Mouse (Mus musculus) heart, embryonic 10.5 days (tissue): ENCODE measurements at regions not wholly inside any gene's neighbourhood (a gene's known extent, or its start where the extent isn't known, plus 50 kb on each side); places are given as distances from the start of the nearest gene placed in this dataset.
"Not testable (repeated sequence)": the region's sequence is repeated elsewhere in the genome, so short reads cannot be mapped to it uniquely, and the experiment has no call there.

Experiments
- DNase-seq: peaks from one replicate; pipeline ENCODE4 v3.0.0-alpha.2; 2017; ENCODE audit warnings: low spot score
- H3K27ac ChIP-seq: fragments of 300-500 bp; sonication (generic); 2 replicates; pipeline ENCODE4 v1.5.1; 2016; ENCODE audit warnings: mild to moderate bottlenecking
- H3K27me3 ChIP-seq: fragments of 300-500 bp; sonication (generic); 2 replicates; pipeline ENCODE4 v1.6.1; 2016; ENCODE audit warnings: mild to moderate bottlenecking; ENCODE audit not compliant: poor library complexity, insufficient read depth, severe bottlenecking
- H3K36me3 ChIP-seq: fragments of 300-500 bp; sonication (generic); 2 replicates; pipeline ENCODE4 v1.6.1; 2016; ENCODE audit warnings: mild to moderate bottlenecking, moderate library complexity
- H3K4me1 ChIP-seq: fragments of 300-500 bp; sonication (generic); 2 replicates; pipeline ENCODE4 v1.6.1; 2016; ENCODE audit warnings: mild to moderate bottlenecking
- H3K4me3 ChIP-seq: fragments of 300-500 bp; sonication (generic); 2 replicates; pipeline ENCODE4 v1.5.1; 2016; ENCODE audit warnings: mild to moderate bottlenecking, moderate library complexity
- H3K9me3 ChIP-seq: fragments of 300-500 bp; sonication (generic); 2 replicates; pipeline ENCODE4 v1.6.1; 2016; ENCODE audit warnings: mild to moderate bottlenecking, moderate library complexity
- WGBS: fragments of 180-500 bp; shearing (Covaris S2); methylation state at CpG from one replicate; pipeline ENCODE4 v1.1.7; 2016; 5-methylcytosine and 5-hydroxymethylcytosine counted together

DNA sequence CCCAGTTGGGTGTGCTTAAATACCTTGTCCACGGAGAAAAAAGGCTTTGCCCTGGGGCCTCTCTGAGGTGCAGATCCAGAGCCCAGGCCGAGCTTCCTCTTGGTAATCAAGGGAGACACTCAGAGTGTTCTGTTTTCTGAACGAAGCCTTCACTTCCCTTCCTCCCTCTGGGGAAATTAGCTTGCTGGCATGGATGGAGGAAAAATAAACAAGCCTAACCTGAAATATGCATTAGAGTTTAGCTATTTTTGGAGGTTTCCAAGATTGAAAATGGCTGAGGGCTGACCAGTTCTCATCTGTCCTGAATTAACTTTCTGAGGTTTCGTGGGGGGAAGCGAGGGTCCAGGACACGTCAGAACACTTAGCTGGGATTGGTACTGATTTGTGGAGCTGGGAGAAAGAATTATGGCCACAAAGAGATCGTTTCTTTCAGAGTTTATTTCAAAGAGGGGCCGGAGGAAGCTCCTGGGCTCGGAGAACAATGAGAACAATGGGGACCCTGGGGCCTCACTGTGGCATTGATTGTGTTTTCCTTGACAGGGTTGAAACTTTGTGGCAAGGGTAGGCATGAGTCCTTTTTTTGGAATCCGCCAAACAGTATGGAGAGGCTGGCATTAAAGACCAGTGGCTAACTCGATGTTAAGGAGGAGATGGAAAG, 262.4 kb downstream of the 1810013L24Rik start:
- Histone ChIP-seq H3K4me3 (no peak overlapping the region), H3K9me3 (no peaks in the 10 kb centered on the region), H3K36me3 (no peaks in the 10 kb centered on the region), H3K27ac (peak overlapping the region; percentile 47; the same call in 1 of the 2 replicates), H3K27me3 (no peaks in the 10 kb centered on the region), H3K4me1 (no peaks in the 10 kb centered on the region)
- DNase-seq = peak; percentile 68
- WGBS = 55% methylated on average over 11 of the region's 11 CpGs

DNA sequence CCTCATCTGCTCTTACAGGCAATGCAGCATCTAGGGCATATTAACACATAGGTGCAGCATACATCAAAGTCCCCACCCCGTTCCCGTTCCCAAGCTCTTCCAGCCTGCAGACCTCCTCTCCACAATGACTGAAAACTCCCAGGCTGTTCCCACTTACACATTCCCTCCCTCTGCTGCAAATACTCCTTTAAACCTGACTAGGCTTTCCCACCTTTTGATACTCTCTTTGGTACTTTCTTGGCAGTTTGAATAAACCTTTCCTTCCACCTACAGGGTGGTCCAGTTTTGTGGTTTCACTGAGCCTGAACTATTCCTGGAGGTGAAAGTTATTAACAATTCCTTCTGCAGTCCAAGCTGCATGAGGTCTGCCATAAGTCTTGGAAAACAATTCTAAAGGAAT, 263.7 kb downstream of the 1810013L24Rik start:
- H3K27ac ChIP-seq = no peak overlapping the region
- no peak overlapping the region for H3K4me3 ChIP-seq
- 69% methylated on average over 2 of the region's 2 CpGs for WGBS
- H3K4me1 ChIP-seq = no peaks in the 10 kb centered on the region
- H3K27me3 ChIP-seq = no peaks in the 10 kb centered on the region
- DNase-seq = peak; percentile 45
- H3K9me3 ChIP-seq = no peaks in the 10 kb centered on the region
- no peaks in the 10 kb centered on the region for H3K36me3 ChIP-seq

DNA sequence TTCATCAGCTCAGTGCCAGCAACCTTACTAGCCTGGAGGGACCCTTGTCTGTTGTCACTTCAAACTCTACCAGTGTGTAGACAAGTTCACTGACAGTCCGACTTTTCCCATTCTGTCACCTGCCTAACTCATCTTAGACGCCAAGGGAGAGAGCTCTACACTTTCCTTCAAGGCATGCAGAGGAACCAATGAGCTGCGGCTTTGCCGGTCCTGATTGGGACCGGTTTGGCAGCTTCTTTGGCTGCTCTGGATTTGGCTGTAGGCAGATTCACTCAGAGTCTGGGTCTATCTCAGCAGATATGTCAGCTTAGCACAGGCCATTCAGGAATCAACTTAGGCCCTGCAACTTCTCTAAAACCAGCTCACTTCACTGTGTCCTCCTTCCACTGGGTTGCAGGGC, 264.3 kb downstream of the 1810013L24Rik start:
- Histone ChIP-seq H3K4me3 (no peak overlapping the region), H3K36me3 (no peaks in the 10 kb centered on the region), H3K27ac (no peak overlapping the region), H3K27me3 (no peaks in the 10 kb centered on the region), H3K4me1 (no peaks in the 10 kb centered on the region), H3K9me3 (no peaks in the 10 kb centered on the region)
- WGBS = 55% methylated on average over 5 of the region's 5 CpGs
- DNase-seq = peak; percentile 54

DNA sequence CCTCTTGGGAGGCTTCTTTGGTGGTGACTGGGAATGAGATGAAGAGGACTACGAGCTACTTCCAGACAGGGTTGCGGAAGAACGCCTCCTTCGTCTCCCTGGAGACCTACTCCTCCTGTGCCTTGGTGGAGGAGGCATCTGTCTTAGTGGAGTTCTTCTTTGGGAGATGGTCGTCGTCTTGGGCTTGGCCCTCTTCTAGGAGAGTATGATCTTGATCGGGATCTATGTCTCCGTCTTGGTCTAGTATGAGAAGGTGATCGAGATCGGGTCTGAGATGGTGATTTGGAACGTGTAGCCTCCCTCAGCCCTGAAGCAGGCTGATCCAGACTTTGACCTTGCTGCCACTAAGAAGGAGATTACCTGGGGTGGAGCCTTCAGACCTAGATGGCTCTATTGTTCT, 276.3 kb downstream of the 1810013L24Rik start:
- WGBS = 89% methylated on average over 11 of the region's 11 CpGs
- no peak overlapping the region for H3K4me3 ChIP-seq
- peaks cover 8% of the 10 kb centered on the region; the same call in 1 of the 2 replicates for H3K9me3 ChIP-seq
- no peaks in the 10 kb centered on the region for H3K27me3 ChIP-seq
- no peak overlapping the region for H3K27ac ChIP-seq
- no peaks in the 10 kb centered on the region for H3K36me3 ChIP-seq
- DNase-seq = peak; percentile 24
- H3K4me1 ChIP-seq = no peaks in the 10 kb centered on the region

DNA sequence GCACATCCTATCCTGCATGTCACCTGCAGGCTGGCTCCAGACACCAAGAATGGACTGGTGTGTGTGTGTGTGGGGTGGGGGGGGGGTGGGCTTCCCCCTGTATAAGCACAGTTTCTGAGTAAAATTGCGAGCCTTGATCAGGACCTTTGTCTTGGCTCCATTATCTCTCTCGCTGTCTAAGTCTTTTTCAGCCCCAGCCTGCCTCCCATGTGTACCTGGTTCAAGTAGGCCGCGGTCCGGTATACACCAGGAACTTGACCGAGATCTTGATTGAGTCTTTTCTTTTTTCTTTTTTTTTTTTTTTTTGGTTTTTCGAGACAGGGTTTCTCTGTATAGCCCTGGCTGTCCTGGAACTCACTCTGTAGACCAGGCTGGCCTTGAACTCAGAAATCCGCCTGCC, 276.8 kb downstream of the 1810013L24Rik start:
- H3K36me3 ChIP-seq, H3K27ac ChIP-seq, H3K4me3 ChIP-seq, H3K27me3 ChIP-seq, H3K4me1 ChIP-seq, H3K9me3 ChIP-seq: not testable (repeated sequence)
- whole genome bisulfite sequencing = 89% methylated on average over 8 of the region's 8 CpGs
- peak; percentile 36 for DNase-seq

DNA sequence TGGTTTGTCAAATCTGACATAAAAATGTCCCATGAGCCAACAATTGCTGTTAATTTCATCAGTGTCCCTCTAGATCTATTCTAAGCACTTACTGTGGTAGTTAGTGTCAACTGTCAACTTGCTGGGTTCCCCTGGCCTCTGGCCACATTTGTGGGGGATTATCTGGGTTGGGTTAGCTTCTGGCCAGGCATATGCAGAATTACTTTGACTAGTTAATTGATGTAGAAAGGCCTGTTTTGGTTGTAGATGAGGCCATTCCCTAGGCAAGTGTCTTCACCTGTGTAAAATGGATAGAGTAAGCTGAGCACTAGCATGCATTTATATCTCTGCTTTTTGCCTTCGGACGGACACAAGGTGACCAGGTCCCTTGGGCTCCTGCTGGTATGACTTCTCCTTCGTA, 283.9 kb downstream of the 1810013L24Rik start:
- peak; percentile 57 for DNase-seq
- H3K27ac ChIP-seq = no peak overlapping the region
- WGBS = 84% methylated on average over 3 of the region's 3 CpGs
- no peaks in the 10 kb centered on the region for H3K4me1 ChIP-seq
- H3K9me3 ChIP-seq = peaks cover 2% of the 10 kb centered on the region; the same call in 1 of the 2 replicates
- no peaks in the 10 kb centered on the region for H3K36me3 ChIP-seq
- no peaks in the 10 kb centered on the region for H3K27me3 ChIP-seq
- no peak overlapping the region for H3K4me3 ChIP-seq

DNA sequence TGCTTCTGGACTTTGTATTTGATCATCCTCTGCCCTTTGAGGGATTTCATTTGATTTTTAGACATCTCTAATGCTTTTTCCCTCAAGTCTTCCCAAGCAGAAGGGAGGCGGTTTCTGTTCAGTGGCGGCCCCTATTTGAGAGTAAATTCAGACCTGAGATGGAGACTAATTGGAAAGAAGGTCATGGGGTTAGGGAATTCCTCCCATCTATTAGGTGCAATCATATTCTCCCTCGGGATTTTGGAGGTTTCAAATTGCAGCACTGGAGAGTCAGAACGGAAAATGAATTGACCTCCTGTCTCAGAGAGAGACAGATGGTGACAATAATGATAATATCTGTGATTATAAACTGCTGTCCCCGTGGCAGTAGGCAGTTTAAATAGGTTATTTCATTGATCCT, 285.6 kb downstream of the 1810013L24Rik start:
- no peak for DNase-seq
- Histone ChIP-seq H3K36me3 (no peaks in the 10 kb centered on the region), H3K27ac (no peak overlapping the region), H3K4me1 (no peaks in the 10 kb centered on the region), H3K4me3 (no peak overlapping the region), H3K9me3 (no peaks in the 10 kb centered on the region), H3K27me3 (no peaks in the 10 kb centered on the region)
- 66% methylated on average over 5 of the region's 5 CpGs for WGBS

DNA sequence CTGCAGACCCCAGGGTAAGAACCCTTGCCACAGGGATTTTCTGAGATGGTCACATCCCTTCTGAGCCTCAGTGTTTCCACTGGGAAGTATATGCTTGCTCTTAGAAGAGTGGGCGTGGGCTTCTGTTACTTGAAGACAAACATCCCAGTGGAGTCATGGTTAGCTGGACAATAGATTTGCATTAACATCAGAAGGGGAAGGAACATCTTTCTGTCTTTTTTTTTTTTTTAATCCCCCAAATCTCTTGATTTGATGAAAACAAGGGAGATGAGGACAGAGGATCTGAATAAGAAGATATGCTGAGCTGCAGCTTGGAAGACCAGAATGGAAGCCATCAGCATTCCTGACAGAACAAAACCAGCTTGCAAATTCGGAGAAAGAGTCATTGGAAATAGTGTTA, 291.7 kb downstream of the 1810013L24Rik start:
- Histone ChIP-seq H3K4me1 (no peaks in the 10 kb centered on the region), H3K4me3 (no peak overlapping the region), H3K27ac (no peak overlapping the region), H3K27me3 (no peaks in the 10 kb centered on the region), H3K9me3 (no peaks in the 10 kb centered on the region), H3K36me3 (no peaks in the 10 kb centered on the region)
- DNase-seq = peak; percentile 13
- 73% methylated on average over 2 of the region's 2 CpGs for WGBS

DNA sequence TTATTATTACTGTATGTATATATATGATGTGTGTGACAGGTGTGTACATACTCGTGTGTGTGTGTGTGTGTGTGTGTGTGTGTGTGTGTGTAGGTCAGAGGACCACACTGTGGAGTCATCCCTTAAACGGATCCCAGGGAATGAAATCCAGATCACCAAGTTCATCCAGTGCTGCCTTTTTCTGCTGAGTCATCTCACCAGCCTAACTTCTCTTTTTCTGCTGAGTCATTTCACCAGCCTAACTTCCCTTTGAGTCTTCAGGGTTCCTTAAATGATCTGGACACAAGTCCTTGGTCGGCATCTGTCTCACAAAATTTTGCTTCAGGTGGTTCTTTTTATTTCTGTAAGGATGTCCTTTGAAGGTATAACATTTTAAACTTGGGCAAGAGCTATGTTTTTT, 302.2 kb downstream of the 1810013L24Rik start:
- WGBS = 70% methylated on average over 3 of the region's 3 CpGs
- no peak for DNase-seq
- no peaks in the 10 kb centered on the region for H3K27me3 ChIP-seq
- no peaks in the 10 kb centered on the region for H3K36me3 ChIP-seq
- H3K9me3 ChIP-seq = no peaks in the 10 kb centered on the region
- H3K27ac ChIP-seq = no peak overlapping the region
- no peaks in the 10 kb centered on the region for H3K4me1 ChIP-seq
- no peak overlapping the region for H3K4me3 ChIP-seq

DNA sequence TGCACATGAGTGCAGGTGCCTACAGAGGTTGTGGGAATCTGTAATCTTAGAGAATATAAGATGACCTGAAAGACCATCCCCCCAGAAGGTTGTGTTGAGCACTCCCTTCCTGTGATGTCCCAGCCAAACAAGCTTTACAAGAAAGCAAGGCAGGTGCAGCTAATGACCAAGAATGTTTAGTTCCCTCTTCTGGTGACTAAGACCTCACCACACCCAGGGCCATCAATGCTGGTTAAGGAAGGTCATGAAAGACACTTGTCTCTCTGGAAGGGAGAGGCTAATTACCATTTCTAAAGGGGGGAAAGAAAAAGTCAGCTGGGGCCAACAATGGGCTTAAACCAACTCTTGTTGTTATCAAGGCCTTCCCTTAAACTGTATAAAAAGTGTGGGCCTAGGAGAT, 302.9 kb downstream of the 1810013L24Rik start:
- no peaks in the 10 kb centered on the region for H3K27me3 ChIP-seq
- no peaks in the 10 kb centered on the region for H3K9me3 ChIP-seq
- H3K4me1 ChIP-seq = no peaks in the 10 kb centered on the region
- H3K36me3 ChIP-seq = no peaks in the 10 kb centered on the region
- no peak overlapping the region for H3K4me3 ChIP-seq
- no peak overlapping the region for H3K27ac ChIP-seq
- DNase-seq = peak; percentile 63

DNA sequence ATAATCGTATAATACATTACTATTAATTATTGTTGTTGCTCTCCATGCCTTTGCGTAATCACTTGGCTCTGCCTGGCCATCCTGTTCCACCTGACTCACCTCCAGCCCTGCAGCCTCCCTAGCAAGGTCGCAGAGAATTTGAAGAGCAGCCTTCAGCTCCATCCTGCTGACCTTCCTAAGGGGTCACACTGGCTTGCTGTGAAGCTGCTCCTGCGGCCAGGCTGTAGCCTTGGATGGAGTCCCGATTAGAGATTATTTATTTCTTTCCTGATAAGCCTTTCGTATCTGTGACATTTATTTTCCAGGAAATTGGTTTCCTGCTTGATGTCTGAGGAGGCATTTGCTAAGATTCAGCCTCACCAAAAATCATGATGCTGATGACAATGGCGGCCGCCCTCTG, 305.5 kb downstream of the 1810013L24Rik start:
- Histone ChIP-seq H3K4me1 (no peaks in the 10 kb centered on the region), H3K27me3 (no peaks in the 10 kb centered on the region), H3K27ac (no peak overlapping the region), H3K4me3 (no peak overlapping the region), H3K9me3 (no peaks in the 10 kb centered on the region), H3K36me3 (no peaks in the 10 kb centered on the region)
- WGBS = 72% methylated on average over 8 of the region's 8 CpGs
- no peak for DNase-seq

DNA sequence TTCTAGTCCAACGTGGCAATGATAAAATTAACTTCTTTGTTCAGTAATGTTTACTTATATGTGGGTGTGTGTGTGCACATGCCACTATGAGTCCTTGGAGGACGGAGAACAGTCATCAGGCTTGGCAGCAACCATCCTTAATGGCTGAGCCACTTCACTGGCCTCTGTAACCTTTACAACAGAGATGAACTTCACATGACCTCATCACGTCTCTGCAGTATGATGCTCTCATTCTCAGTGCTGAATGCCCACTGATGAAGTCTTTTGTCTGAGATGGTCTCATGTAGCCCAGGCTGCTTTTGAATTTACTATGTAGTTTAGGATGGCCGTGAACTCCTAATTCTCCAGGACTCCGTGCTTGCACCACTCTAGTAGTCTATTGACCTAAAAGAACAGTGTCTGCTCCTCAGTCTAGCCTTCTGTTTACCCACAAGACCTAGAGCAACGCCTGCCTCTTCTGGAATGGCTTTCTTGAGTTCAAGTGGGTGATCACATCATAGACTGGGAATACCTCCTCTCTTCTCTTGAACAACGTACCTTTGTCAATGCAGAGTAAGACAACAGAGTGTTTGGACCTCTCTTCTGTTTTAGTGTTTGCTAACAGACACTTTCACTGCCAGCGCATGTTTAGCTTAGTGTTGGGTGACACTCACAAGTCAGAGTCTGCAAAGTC, 308.8 kb downstream of the 1810013L24Rik start:
- H3K4me3 ChIP-seq = no peak overlapping the region
- WGBS = 69% methylated on average over 8 of the region's 8 CpGs
- DNase-seq = no peak
- H3K27ac ChIP-seq = no peak overlapping the region
- no peaks in the 10 kb centered on the region for H3K27me3 ChIP-seq
- H3K36me3 ChIP-seq = no peaks in the 10 kb centered on the region
- H3K9me3 ChIP-seq = no peaks in the 10 kb centered on the region
- no peaks in the 10 kb centered on the region for H3K4me1 ChIP-seq

DNA sequence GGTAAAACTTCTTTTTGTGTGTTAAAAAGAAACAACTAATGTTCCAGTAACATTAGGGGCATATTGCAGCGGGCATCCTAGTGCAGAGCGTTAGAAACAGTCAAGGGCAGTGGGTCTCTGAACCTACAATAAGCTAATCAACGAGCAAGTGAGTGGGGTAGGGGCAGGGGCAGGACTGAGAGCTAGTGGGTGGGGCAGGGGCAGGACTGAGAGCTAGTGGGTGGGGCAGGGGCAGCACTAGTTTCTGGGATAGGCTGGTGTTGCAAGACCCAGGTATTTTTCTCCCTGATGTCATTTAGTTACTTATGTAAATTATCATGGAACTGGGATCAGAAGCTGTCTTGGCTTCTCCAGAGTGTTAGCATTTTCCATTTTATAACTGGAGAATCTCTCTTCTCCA, 309.5 kb downstream of the 1810013L24Rik start:
- DNase-seq = no peak
- H3K27ac ChIP-seq = no peak overlapping the region
- H3K36me3 ChIP-seq = no peaks in the 10 kb centered on the region
- 69% methylated on average over 3 of the region's 3 CpGs for whole genome bisulfite sequencing
- H3K27me3 ChIP-seq = no peaks in the 10 kb centered on the region
- H3K9me3 ChIP-seq = no peaks in the 10 kb centered on the region
- H3K4me3 ChIP-seq = no peak overlapping the region
- H3K4me1 ChIP-seq = no peaks in the 10 kb centered on the region
